Mouse (Mus musculus) cerebellum, adult 2 months (tissue): ENCODE data around the gene Slc38a9. TPM values are rescaled to one million over a fixed set of nuclear protein-coding genes. Genes with fewer than 3 reads are reported as not detected.

ENCODE experiments used
- DNase-seq, 2 experiments: peaks; one replicate each; pipeline ENCODE4 v3.0.0; 2021
- H3K27ac ChIP-seq: fragments of 200-500 bp; 2 replicates; pipeline ENCODE4 v1.5.1; 2012; ENCODE audit warnings: low read length, control low read depth, inconsistent platforms; ENCODE audit not compliant: insufficient read depth
- H3K27me3 ChIP-seq: fragments of 200-500 bp; 2 replicates; pipeline ENCODE4 v1.6.1; 2012; ENCODE audit warnings: inconsistent platforms, mild to moderate bottlenecking, low read length, moderate library complexity; ENCODE audit not compliant: control insufficient read depth, insufficient read depth
- H3K4me1 ChIP-seq: fragments of 200-500 bp; 2 replicates; pipeline ENCODE4 v1.6.1; 2011; ENCODE audit warnings: low read length; ENCODE audit not compliant: control insufficient read depth, insufficient read depth
- H3K4me3 ChIP-seq: fragments of 200-500 bp; replicated peaks from 2 replicates; pipeline ENCODE3; 2011; ENCODE audit warnings: mild to moderate bottlenecking, low read depth, low read length, control low read depth; ENCODE audit not compliant: insufficient read depth
- CTCF ChIP-seq: fragments of 200-500 bp; IDR thresholded peaks from 2 replicates; pipeline ENCODE4 v1.5.1; 2011; ENCODE audit warnings: low read depth, mild to moderate bottlenecking, control low read depth, low read length, moderate library complexity, borderline replicate concordance; ENCODE audit not compliant: insufficient read depth
- POLR2A ChIP-seq: fragments of 200-500 bp; IDR thresholded peaks from 2 replicates; pipeline ENCODE4 v1.6.1; 2011; ENCODE audit warnings: low read length, control low read depth, borderline replicate concordance; ENCODE audit not compliant: insufficient read depth
- WGBS: fragments of 180-500 bp; shearing (Covaris S2); methylation state at CpG from one replicate; pipeline ENCODE4 v1.1.7; 2018; 5-methylcytosine and 5-hydroxymethylcytosine counted together
- polyA plus RNA-seq: library from polyadenylated mRNA; depleted of rRNA; stranded (reverse); fragments of >200 nt; gene quantifications from 2 replicates; pipeline ENCODE4 v1.2.3, GENCODE M21; 2012; rRNA removed

Slc38a9 gene
- polyA plus RNA-seq: 23.7 and 25.9 TPM in 2 replicates

DNA sequence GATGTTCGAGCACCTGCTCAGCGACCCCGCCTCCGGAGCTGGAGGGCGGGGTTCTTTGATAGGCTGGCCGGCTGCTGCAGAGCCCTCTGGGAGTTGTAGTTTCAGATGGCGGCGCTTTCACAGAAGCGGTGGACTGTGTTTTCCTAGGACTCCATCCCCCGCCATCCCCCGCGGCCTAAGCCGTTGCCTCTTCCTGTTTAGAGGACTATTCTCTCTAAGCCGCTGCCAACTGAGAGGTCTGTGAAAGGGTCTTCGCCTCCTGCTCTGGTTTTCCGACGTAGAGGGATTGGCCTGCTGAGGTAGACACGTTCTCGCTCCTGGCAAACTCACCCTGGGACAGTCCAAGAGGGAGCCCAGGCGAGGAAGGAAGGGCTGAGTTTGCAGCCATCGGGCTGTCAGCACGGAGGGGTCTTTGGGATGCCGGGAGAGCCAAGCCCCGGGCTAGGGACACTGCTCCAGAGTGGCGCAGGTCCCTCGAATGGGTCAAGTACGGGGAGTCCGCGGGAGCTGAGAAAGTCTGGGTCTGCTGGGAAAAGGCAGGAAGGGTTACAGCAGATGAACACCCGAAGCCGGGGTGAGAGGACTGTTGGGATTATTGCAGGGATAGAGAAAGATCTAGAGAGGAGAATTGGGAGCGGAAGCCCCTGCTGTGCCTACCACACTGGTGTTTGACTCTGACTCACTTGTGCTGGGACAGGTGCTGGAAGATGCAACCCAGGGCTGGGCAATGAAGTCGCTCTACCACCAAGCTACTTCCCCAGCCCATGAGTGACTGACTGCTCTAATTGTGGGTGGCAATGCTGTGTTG lies at the start of gene Slc38a9:
Gene Slc38a9 (plus strand): TSS at position 178 of the 808 bp plus-strand sequence.
- Histone ChIP-seq H3K27me3 (no peaks in the 10 kb centered on the region), H3K4me1 (0 out of 2 replicates have a peak, but pooled peaks cover 2% of the 10 kb centered on the region), H3K27ac (peak within 1 kb of the TSS; percentile 11), H3K4me3 (peak within 1 kb of the TSS; percentile 73)
- peak; percentile 92 to 95 for DNase-seq
- WGBS: under 1% methylated on average over 33 of the region's 33 CpGs
- TF ChIP-seq CTCF: no peak
- TF ChIP-seq POLR2A: peak; percentile 79; the same call in 1 of the 2 replicates

GRCm38 (mm10) chr13:112621592-112621991 lies 39.0 kb upstream of the Slc38a9 start:
- no peak overlapping the region for H3K27ac ChIP-seq
- no peak for TF ChIP-seq CTCF
- no peak for TF ChIP-seq POLR2A
- H3K4me3 ChIP-seq: no peak overlapping the region
- H3K27me3 ChIP-seq: no peaks in the 10 kb centered on the region
- 88% methylated on average over 3 of the region's 3 CpGs for WGBS
- H3K4me1 ChIP-seq: no peaks in the 10 kb centered on the region
- DNase-seq: no peak

GRCm38 (mm10) chr13:112623656-112624055 lies 36.9 kb upstream of the Slc38a9 start:
- H3K4me3 ChIP-seq: no peak overlapping the region
- peak; percentile 12 to 32 for DNase-seq
- TF ChIP-seq POLR2A (no peak), CTCF (no peak)
- no peak overlapping the region for H3K27ac ChIP-seq
- no peaks in the 10 kb centered on the region for H3K4me1 ChIP-seq
- H3K27me3 ChIP-seq: no peaks in the 10 kb centered on the region
- 22% methylated on average over 7 of the region's 7 CpGs for WGBS

GRCm38 (mm10) chr13:112624622-112625021 lies 35.9 kb upstream of the Slc38a9 start:
- Histone ChIP-seq H3K27ac (no peak overlapping the region), H3K4me3 (no peak overlapping the region), H3K4me1 (no peaks in the 10 kb centered on the region), H3K27me3 (no peaks in the 10 kb centered on the region)
- 80% methylated on average over 3 of the region's 3 CpGs for WGBS
- DNase-seq: no peak
- TF ChIP-seq POLR2A (no peak), CTCF (no peak)

DNA sequence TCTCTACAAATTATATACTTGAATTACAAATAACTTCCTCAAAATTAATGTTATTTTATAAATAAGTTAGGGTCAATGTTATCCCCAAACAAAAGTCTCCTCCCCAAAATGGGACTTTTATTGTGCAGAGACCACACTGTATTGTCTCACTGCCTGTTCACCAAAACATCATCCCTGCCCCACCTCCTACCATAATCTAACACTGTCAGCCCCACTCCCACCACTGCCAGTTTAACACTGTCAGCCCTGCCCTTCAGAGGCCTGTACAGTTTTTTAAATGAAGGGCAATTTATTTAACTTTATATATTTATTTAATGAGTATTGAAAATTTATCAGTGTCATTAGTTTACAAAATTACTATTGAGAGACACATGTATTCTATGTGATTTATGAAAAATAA lies 35.0 kb upstream of the Slc38a9 start:
- no peaks in the 10 kb centered on the region for H3K27me3 ChIP-seq
- DNase-seq: no peak
- no peak for TF ChIP-seq CTCF
- no peak for TF ChIP-seq POLR2A

GRCm38 (mm10) chr13:112635174-112635837 lies 25.2 kb upstream of the Slc38a9 start:
- TF ChIP-seq POLR2A: no peak
- no peak for TF ChIP-seq CTCF
- DNase-seq: no peak
- WGBS: 44% methylated on average over 7 of the region's 7 CpGs
- Histone ChIP-seq H3K27ac (no peak overlapping the region), H3K4me3 (no peak overlapping the region), H3K4me1 (no peaks in the 10 kb centered on the region), H3K27me3 (no peaks in the 10 kb centered on the region)

More for the DNA sequence above, 35.0 kb upstream of the Slc38a9 start:
- Histone ChIP-seq H3K4me1 (no peaks in the 10 kb centered on the region), H3K4me3 (no peak overlapping the region), H3K27ac (no peak overlapping the region)

DNA sequence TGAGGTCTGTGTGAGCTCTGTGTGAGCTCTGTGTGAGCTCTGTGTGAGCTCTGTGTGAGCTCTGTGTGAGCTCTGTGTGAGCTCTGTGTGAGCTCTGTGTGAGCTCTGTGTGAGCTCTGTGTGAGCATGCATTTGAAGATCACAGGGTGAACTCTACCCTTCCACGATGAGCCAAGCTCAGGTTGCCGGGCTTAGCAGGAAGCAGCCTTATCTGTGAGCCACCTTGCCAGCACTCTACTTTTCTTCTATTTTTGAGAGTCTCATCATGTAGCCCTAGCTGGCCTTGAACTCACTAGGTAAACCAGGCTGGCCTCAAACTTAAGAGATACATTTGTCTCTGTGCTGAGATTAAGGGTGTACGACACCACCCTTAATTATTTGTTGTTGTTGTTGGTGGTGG lies 24.1 kb upstream of the Slc38a9 start:
- no peak overlapping the region for H3K27ac ChIP-seq
- TF ChIP-seq POLR2A (no peak), CTCF (no peak)
- H3K4me1 ChIP-seq: no peaks in the 10 kb centered on the region
- no peak overlapping the region for H3K4me3 ChIP-seq
- 43% methylated on average over 3 of the region's 3 CpGs for WGBS
- no peaks in the 10 kb centered on the region for H3K27me3 ChIP-seq
- DNase-seq: no peak
